Mouse (Mus musculus) kidney, adult 18-20 months (tissue): Measurements from ENCODE around the gene Mef2c.

Experiments used
- DNase-seq: peaks from one replicate; pipeline ENCODE4 v3.0.0; 2021

Mef2c gene

DNA sequence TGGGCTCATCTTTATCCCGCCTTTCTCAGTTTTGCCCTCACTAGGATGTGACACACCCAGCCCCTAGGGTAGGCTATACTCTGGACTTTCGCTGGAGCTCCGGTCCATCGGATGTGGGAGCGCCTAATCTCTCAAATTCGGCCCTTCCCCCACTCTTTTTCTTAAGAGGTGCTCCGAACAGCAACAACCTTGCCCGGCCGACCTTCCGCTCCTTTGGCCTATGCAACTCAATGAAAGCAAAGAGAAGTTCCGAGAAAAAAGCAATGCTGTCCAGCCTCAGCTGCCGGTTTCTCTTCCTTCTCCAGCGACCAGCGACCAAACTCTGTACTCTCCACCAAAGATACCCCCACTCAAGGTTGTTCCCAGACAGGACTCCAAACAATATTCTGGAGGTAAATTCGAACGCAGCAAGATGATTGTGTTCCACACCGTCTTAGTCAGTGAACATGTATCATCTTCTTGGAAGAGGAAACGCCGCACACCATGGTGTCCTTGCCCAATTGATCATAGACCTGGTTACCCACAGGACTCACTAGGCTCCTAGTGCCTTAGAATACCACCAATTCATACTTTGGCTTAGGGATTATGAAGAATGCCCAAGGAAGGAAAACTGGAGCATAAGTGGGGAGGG lies 209.9 kb downstream of the Mef2c start:
- no peak for DNase-seq

DNA sequence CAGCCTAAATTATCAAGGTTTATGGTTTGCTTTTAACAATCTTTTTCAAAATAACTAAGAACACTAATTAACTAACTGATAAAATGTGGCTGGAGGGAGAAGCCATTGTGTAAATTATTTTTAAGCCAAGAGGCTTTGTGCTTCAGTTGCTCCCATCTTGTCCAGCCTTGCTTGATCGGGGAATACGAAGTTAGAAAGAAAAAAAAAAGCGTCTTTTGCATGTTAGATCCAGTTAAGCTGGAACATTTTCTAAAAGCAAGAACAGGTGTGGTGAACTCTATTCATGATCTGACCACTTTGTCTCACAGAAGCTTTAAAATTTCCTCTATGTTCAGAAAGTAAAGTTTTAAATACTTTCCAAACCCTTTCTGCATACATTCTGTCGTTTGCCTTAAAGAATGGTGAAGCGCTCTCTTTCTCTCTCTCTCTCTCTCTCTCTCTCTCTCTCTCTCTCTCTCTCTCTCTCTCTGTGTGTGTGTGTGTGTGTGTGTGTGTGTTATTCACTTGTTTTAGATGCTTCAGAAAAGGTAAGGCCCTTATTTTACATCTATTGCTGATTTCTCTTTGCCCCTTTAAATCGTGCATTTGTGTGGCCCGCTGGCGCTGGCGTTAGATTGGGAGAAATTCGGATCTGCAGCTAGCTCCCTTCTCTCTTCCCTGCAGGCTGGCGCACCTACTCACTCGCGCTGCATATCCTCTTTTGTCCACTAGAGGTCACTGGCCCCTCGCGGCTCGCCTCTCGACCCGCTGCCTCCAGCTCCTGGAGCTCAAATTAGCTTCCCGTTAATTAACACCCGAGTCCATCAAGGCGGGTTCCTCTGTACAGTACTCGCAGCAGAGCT lies 210.9 kb downstream of the Mef2c start:
- DNase-seq: peak; percentile 84

DNA sequence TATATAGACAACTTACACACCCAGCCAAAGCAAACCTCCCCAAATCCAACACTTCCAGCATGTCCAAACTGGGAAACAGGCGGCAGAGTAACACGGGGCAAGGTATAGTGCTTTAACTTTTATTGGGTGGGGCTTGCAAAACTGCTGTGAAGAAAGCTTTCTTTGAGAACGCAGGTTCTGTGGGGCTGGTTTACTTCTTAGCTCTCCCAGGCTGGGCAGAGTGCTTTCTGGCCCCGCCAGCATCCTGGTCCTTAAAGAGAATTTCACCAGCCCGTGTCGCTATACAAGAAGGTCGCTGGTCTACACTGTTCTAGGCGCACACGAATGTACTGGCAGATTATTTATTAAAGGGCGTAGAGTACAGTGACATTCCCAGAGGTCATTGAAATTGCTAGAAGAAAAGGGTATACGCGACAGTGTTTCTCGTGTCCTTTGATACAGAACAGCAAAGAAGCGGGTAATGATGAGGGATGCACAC lies 211.5 kb downstream of the Mef2c start:
- no peak for DNase-seq

DNA sequence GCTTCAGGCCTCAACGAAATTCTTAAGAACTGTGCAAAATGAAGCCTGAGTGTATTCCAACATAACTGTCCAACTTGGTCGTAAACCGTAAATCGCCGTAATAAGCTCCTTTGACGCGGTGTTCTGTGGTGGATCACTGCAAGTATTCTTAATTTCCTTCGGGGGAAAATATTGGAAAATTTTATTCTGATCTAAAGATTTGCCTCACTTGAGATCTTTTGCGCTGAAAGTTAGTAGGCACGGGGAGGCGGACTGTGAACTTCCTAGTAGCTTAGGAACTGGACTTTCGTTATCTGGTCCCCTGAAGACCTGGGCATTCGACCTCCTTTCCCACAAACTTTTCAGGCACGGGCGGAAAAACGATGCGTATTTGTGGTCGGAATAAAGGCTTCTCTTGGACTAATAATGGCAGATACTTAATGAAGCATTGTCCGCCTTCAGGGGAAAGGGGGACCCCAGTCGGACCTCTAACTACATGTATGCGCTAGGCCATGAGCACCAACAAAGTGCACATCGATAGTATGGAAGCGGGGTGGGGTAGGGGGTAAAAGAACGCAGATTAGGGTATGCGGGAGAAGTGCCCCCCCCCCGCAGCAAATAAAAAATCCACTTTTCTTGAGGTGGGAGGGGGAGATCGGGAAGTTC lies 212.3 kb downstream of the Mef2c start:
- peak; percentile 13 for DNase-seq
